Mouse (Mus musculus) gastrocnemius, postnatal 36 days (tissue): ENCODE measurements around the gene Myh13. TPM values are rescaled to one million over a fixed set of nuclear protein-coding genes. Genes with fewer than 3 reads are reported as not detected.
A peak's percentile ranks its signal among the peaks of the same experiment; 100 is the strongest.

ENCODE experiments used
- DNase-seq, 2 experiments: peaks; one replicate each; pipeline ENCODE4 v3.0.0; 2022
- intact Hi-C: fragments of 180-260 bp; cut with DNase I; formaldehyde crosslinking; loops from one replicate; pipeline ENCODE4 v1.15.1; 2025
- long read RNA-seq, 2 experiments: library from polyadenylated mRNA; stranded (forward); transcript quantifications; one replicate each; pipeline ENCODE4 v2.0.0; 2021
- total RNA-seq, 2 experiments: library from RNA; stranded (reverse); gene quantifications; 2 replicates each; pipeline ENCODE4 v1.2.3; 2021

Myh13 gene
- 1 to 10 TPM; 3.5 to 4.1 TPM for total RNA-seq
- long read RNA-seq, experiment 1 = 0 reads
- long read RNA-seq, experiment 2 = 0 reads

DNA sequence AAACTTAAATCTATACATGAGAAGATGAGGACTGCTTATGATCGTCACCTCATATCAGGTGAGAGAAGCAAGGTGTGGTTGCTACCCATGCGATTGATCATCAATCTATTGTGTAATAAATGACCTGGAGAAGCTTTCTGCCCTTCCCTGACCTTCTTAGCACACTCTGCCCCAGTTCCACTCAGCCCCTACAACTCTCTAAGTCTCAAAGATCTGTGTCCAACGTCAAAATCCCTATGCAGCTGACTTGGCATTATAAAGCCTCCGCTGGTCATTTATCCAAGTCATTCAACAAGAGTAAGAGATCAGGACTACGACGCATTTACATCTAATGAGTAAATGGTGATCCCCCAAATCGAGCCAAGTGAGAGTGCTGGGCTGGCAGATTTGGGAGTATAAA, at the start of gene Myh13:
TSS of gene Myh13 (plus strand) at position 301 of the 400 bp plus-strand sequence.
- intact Hi-C loops = no loop called here
- no peak for DNase-seq

GRCm38 (mm10) chr11:67276601-67277174, 44.8 kb upstream of the Myh13 start, which contains the start of gene Myh8:
TSS of gene Myh8 (plus strand) at chr11:67277124.
- intact Hi-C loops = loop anchor here (5.0 kb wide), 1 partner anchor 76 kb away; no protein-coding TSS in a partner anchor
- no peak for DNase-seq

GRCm38 (mm10) chr11:67293440-67293839, 28.0 kb upstream of the Myh13 start:
- DNase-seq = no peak
- intact Hi-C loops = no loop called here

GRCm38 (mm10) chr11:67313733-67314452, 7.6 kb upstream of the Myh13 start:
- intact Hi-C loops = no loop called here

GRCm38 (mm10) chr11:67326536-67326935, 5.1 kb downstream of the Myh13 start:
- intact Hi-C loops = no loop called here
- no peak for DNase-seq

More at GRCm38 (mm10) chr11:67313733-67314452, 7.6 kb upstream of the Myh13 start:
- DNase-seq = no peak

GRCm38 (mm10) chr11:67344556-67344955, 23.1 kb downstream of the Myh13 start:
- intact Hi-C loops = no loop called here
- DNase-seq = no peak

DNA sequence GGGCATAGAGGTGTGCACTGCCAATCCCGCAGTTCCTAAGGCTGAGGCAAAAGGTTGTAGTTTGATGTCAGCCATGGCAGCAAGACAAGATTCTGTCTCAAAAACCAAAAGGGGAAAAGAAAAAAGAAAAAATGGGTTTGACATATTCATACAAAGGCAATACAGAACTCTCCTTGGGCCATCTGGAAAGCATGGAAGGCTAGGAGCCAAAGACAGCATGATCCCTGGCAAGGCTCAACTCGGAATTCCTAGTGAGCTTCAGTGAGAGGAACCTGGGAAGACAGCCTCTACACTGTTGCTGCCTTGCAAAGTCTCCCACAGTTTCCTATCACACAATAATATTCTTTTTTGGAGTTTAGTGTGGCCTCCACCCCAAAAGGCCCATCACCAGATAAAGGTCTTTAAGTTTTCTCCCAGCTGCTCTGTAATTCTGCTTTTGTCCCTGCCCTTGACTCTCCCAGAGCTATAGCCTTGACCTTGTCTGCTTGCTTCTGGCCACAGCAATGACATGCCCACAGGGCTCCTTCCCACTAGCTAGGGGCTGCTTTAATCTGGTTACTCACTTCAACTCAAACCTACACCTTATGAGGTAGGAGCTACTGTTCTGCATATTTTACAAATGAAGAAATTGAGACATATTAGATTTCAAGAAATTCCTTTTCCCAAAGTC, 23.9 kb downstream of the Myh13 start:
- DNase-seq = no peak
- intact Hi-C loops = no loop called here

GRCm38 (mm10) chr11:67345856-67346236, 24.4 kb downstream of the Myh13 start:
- intact Hi-C loops = no loop called here
- DNase-seq = no peak

DNA sequence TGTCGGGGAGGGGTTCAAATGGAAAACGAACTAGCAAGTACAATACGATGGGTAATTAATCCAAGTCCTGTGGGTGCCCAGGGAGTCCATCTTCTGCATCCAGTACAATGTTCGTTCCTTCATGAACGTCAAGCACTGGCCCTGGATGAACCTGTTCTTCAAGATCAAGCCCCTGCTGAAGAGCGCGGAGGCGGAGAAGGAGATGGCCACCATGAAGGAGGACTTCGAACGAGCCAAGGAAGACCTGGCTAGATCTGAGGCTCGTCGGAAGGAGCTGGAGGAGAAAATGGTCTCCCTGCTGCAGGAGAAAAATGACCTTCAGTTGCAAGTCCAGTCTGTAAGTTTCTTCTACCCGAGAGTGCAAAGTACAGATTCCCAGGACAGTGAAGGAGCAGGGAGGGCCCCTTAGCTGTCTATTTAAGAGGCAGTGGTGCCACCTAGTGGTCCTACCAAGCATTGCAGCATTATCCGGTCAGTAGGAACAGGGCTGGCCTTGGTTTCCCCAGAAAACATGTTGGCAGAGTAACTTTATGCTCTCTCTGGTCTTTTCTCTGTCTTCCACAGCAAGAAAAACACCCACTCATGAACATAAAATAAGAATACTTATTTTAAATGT, 28.8 kb downstream of the Myh13 start:
- DNase-seq = peak; percentile 69
- intact Hi-C loops = loop anchor here (5.0 kb wide), 1 partner anchor 73 kb away; the partner anchor contains the start of gene Myh8

DNA sequence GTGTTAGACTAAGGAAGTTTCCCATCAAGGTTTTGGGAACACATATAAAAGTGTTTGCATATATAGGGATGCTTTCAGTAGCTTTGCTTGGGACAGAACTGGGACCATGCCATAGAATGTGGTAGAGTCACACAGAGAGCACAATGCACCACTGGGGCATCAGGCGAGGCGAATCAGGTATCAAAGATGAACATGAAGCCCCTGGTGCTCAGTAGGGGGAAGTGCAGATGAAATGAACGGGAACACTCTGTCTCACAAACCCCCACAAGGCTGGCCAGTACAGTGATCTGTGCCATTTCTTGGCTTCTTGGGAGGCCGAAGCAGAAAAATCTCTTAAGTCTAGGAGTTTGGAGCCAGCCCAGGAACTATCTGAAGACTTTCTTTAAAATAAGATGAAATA, 31.6 kb downstream of the Myh13 start:
- no peak for DNase-seq
- intact Hi-C loops = loop anchor here (5.0 kb wide), 1 partner anchor 76 kb away; the partner anchor contains the start of gene Myh8

GRCm38 (mm10) chr11:67358031-67358430, 36.6 kb downstream of the Myh13 start:
- no peak for DNase-seq

GRCm38 (mm10) chr11:67362236-67362635, 40.8 kb downstream of the Myh13 start:
- intact Hi-C loops = no loop called here
- DNase-seq = no peak

More at GRCm38 (mm10) chr11:67358031-67358430, 36.6 kb downstream of the Myh13 start:
- intact Hi-C loops = no loop called here

DNA sequence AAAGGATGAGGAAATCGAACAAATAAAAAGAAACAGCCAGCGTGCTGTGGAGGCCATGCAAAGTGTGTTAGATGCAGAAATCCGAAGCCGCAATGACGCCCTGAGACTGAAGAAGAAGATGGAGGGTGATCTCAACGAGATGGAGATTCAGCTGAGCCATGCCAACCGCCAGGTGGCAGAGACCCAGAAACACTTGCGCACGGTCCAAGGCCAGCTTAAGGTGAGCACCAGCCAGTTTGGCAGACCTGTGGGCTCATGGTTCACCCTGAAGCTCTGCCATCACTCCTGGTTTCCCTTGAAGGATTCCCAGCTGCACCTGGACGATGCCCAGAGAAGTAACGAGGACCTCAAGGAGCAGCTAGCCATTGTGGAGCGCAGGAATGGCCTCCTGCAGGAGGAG, 43.1 kb downstream of the Myh13 start:
- no peak for DNase-seq
- intact Hi-C loops = no loop called here

- intact Hi-C loops = no loop called here
- no peak for DNase-seq
Observed at GRCm38 (mm10) chr11:67364986-67365721, 43.7 kb downstream of the Myh13 start.

GRCm38 (mm10) chr11:67366936-67367335, 45.5 kb downstream of the Myh13 start:
- DNase-seq = no peak
- intact Hi-C loops = no loop called here

DNA sequence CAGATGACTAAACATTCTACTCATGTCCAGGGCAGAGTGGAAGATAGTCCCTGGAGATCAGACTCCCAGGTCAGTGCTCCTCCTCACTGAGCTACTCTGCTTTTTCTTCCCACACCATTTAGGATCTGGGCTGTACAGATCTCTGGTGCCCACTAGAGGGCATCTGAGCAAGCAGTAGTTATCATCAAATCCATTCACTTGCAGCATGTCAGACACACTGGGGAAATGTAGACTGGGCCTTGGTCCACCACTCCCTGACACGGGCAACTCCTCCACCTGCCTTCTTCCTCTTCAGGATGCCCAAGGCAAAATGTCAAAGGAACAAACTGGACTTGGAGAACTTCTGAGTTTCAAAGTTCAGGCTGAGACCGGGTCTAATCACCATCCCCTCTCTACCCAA, 51.9 kb downstream of the Myh13 start:
- intact Hi-C loops = loop anchor here (10.0 kb wide), 1 partner anchor 301 kb away; no protein-coding TSS in a partner anchor
- DNase-seq = no peak

DNA sequence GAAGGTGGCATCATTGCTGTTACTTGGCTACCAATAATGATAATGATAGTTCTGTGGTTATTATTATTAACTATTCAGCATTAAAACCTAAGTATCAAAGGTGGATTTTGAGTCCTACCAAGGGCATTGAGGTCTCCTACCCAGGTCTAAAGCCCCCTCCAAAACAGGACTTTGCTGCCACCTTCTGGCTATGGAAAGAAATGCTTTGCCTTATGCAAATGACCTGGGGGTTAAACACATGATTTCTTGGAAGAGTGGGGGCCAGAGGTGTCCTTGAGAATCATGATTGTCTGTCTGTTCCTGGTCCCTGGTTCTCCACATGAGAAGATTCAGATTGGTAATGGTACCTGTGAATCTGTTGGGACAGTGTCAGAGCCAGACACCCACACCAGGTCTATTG, 54.9 kb downstream of the Myh13 start:
- intact Hi-C loops = loop anchor here (2.0 to 10.0 kb wide), 2 partner anchors 270 to 298 kb away; no protein-coding TSS in a partner anchor
- no peak for DNase-seq

DNA sequence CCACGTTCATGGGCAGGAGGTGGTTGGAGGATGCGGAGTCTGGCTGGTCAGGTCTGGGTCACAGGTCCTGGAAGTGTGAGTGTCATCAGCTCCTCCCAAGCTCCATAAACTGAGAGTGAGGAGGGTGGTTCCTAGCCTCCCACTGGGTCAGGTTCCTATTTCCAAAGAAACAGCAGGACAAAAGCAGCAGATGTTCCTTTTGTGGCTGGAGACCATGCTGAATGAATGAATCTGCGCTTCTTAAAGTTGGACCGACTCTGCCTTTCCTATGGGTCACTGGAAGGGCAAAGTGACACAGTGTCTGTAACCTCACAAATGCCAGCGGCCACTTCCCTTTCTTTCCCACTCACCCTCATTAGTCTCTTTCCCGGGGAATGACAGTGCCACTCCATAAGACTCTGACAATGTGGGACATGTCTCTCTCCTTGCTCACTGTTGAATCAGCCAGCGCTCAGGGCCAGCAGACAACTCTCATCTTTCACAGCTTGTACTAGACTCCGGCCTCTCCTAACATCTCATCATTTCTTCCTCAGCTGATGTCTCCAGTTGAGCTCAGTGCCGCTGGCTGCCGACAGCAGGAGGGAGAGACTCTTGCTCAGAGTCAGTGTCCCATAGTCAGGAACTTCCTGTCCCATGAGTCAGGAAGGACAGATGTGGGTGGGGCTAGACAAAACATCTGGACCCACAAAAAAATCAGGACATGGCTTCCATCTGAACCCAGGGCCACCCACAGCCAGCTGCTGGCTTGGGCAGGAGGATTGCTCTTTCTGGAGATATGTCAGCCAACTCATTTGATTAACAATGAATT, 58.4 kb downstream of the Myh13 start:
- DNase-seq = peak in 1 of 2 experiments; percentile 7
- intact Hi-C loops = loop anchor here (10.0 kb wide), 1 partner anchor 295 kb away; no protein-coding TSS in a partner anchor

GRCm38 (mm10) chr11:67381833-67382232, 60.4 kb downstream of the Myh13 start:
- DNase-seq = no peak
- intact Hi-C loops = no loop called here
